Mouse (Mus musculus) Patski (cell line): ENCODE results near the gene Cpn1. TPM values are rescaled to one million over a fixed set of nuclear protein-coding genes. Genes with fewer than 3 reads are reported as not detected.
A peak's percentile ranks its signal among the peaks of the same experiment; 100 is the strongest.

Source experiments
- ATAC-seq: fragments of 100-300 bp; one replicate; pipeline ENCODE4 v1.8.0; 2021
- CTCF ChIA-PET: fragments of 350-600 bp; sonication (Branson Sonifier 250); formaldehyde crosslinking; loops from one replicate; lab custom pipeline; 2022; ENCODE audit warnings: inconsistent platforms; lab: Charles Lee
- POLR2A ChIA-PET: fragments of 350-600 bp; sonication (Branson Sonifier 250); formaldehyde crosslinking; loops from one replicate; lab custom pipeline; 2022; ENCODE audit warnings: antibody characterized with exemption, inconsistent platforms; lab: Charles Lee
- DNase-seq: peaks from one replicate; pipeline ENCODE4 v3.0.0-alpha.2; 2011; ENCODE audit warnings: low read depth, low spot score
- H3K27me3 ChIP-seq: fragments of 371-371 bp; one replicate; pipeline ENCODE4 v1.5.1; 2021
- CTCF ChIP-seq: fragments of 100-300 bp; IDR thresholded peaks from one replicate; pipeline ENCODE4 v1.5.1; 2021
- in situ Hi-C: fragments of 300-500 bp; cut with MboI; formaldehyde crosslinking; loops from 3 replicates; pipeline ENCODE4 v1.11.1; 2018; ENCODE audit warnings: low pct_unique_long_range_greater_than_20kb, mixed read lengths
- polyA plus RNA-seq: library from polyadenylated mRNA; unstranded; gene quantifications from one replicate; pipeline ENCODE4 v1.2.3, GENCODE M21; 2021

The Cpn1 gene
- 0.30 TPM for polyA plus RNA-seq

- peaks cover 45% of the 10 kb centered on the region for H3K27me3 ChIP-seq
- ChIA-PET POLR2A (no interaction called here), CTCF (no interaction called here)
- ATAC-seq (no peak), DNase-seq (no peak)
- TF ChIP-seq CTCF = no peak
- in situ Hi-C loops = no loop called here
Observed at GRCm38 (mm10) chr19:43986069-43986794, at the start of gene Cpn1. Gene Cpn1, minus strand, starts transcription at chr19:43986556.

- DNase-seq (no peak), ATAC-seq (no peak)
- in situ Hi-C loops = no loop called here
- no peak for TF ChIP-seq CTCF
- POLR2A ChIA-PET = no interaction called here
- CTCF ChIA-PET = interaction anchor here (1.6 kb wide), 1 partner anchor 10 kb away, joined by 4 read pairs; no protein-coding TSS in a partner anchor
- no peaks in the 10 kb centered on the region for H3K27me3 ChIP-seq
Observed at GRCm38 (mm10) chr19:44033396-44033795, 47.0 kb upstream of the Cpn1 start.

- no peak for TF ChIP-seq CTCF
- H3K27me3 ChIP-seq = no peaks in the 10 kb centered on the region
- ATAC-seq (no peak), DNase-seq (no peak)
- CTCF ChIA-PET = interaction anchor here (1.6 kb wide), 1 partner anchor 11 kb away, joined by 4 read pairs; no protein-coding TSS in a partner anchor
- POLR2A ChIA-PET = no interaction called here
- in situ Hi-C loops = no loop called here
Observed at GRCm38 (mm10) chr19:44032046-44032744, 45.8 kb upstream of the Cpn1 start.

GRCm38 (mm10) chr19:44030024-44030423 is 43.7 kb upstream of the Cpn1 start:
- no peaks in the 10 kb centered on the region for H3K27me3 ChIP-seq
- ChIA-PET POLR2A (no interaction called here), CTCF (no interaction called here)
- no peak for TF ChIP-seq CTCF
- in situ Hi-C loops = no loop called here
- no peak for ATAC-seq
- DNase-seq = no peak

GRCm38 (mm10) chr19:44028972-44029371 is 42.6 kb upstream of the Cpn1 start, which contains the start of gene Cyp2c23:
Gene Cyp2c23, minus strand, starts transcription at chr19:44029208.
- ChIA-PET POLR2A (no interaction called here), CTCF (no interaction called here)
- DNase-seq = no peak
- in situ Hi-C loops = no loop called here
- TF ChIP-seq CTCF = no peak
- no peak for ATAC-seq
- no peaks in the 10 kb centered on the region for H3K27me3 ChIP-seq

- DNase-seq (no peak), ATAC-seq (no peak)
- H3K27me3 ChIP-seq = no peaks in the 10 kb centered on the region
- ChIA-PET POLR2A (no interaction called here), CTCF (interaction anchor here (1.2 kb wide), 1 partner anchor 9 kb away, joined by 3 read pairs; no protein-coding TSS in a partner anchor)
- TF ChIP-seq CTCF = no peak
- in situ Hi-C loops = no loop called here
Observed at GRCm38 (mm10) chr19:44026956-44027530, 40.7 kb upstream of the Cpn1 start.

- no peaks in the 10 kb centered on the region for H3K27me3 ChIP-seq
- no peak for DNase-seq
- no peak for ATAC-seq
- ChIA-PET POLR2A (no interaction called here), CTCF (no interaction called here)
- in situ Hi-C loops = no loop called here
- no peak for TF ChIP-seq CTCF
Observed at GRCm38 (mm10) chr19:44024921-44025585, 38.7 kb upstream of the Cpn1 start.

- TF ChIP-seq CTCF = peak; percentile 41
- H3K27me3 ChIP-seq = no peaks in the 10 kb centered on the region
- CTCF ChIA-PET = no interaction called here
- ATAC-seq (no peak), DNase-seq (no peak)
- in situ Hi-C loops = no loop called here
- POLR2A ChIA-PET = no interaction called here
Observed at GRCm38 (mm10) chr19:44023066-44023465, 36.7 kb upstream of the Cpn1 start.

- DNase-seq = peak; percentile 22
- POLR2A ChIA-PET = interaction anchor here (0.6 kb wide), 1 partner anchor 44 kb away, joined by 4 read pairs; no protein-coding TSS in a partner anchor
- no peak for TF ChIP-seq CTCF
- CTCF ChIA-PET = no interaction called here
- no peaks in the 10 kb centered on the region for H3K27me3 ChIP-seq
- in situ Hi-C loops = no loop called here
- peak; percentile 73 for ATAC-seq
Observed at GRCm38 (mm10) chr19:44021502-44021901, 35.1 kb upstream of the Cpn1 start.

GRCm38 (mm10) chr19:44019739-44020138 is 33.4 kb upstream of the Cpn1 start:
- no peak for TF ChIP-seq CTCF
- ATAC-seq = no peak
- in situ Hi-C loops = no loop called here
- ChIA-PET POLR2A (no interaction called here), CTCF (interaction anchor here (1.1 kb wide), 1 partner anchor 16 kb away, joined by 4 read pairs; no protein-coding TSS in a partner anchor)
- no peaks in the 10 kb centered on the region for H3K27me3 ChIP-seq
- DNase-seq = no peak
